Comparison of ENCODE assay signal across 17 mouse cellular contexts in the genomic region with DNA sequence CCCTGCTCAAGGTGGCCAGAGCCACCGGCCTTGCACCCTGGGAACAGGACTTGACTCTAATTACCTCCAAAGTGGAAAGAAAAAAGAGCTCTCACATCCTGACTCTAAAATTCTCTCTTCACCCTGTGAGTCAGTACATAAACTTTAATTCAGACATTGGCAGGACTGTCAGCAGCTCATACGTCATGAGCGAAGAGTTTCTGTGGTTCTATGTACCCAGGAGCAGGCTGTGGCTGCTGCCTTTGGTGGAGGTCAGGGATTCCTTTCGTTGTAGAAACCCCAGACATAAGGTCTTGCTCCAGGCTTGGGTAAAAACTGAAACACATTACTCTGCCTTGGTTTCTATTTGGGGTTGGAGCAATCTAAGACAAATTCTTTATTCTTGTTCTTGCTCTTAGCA.
DNase-seq lines count a peak whose midpoint lies in the region.
"Had no signal": no experiment of that assay in that cellular context is flagged by ENCODE, and none has a peak within 500 bp of the region (broad histone marks: within the 10 kb centered on the region; RNA-seq: fewer than 3 reads in every experiment).

No protein-coding gene starts in this region.

- peak; percentile 32 for DNase-seq in embryo, embryonic 11 days
- DNase-seq in embryo, embryonic 9.5 days (ENCODE audit: extremely low spot score), result no peak
- DNase-seq in 3T3-L1 (ENCODE audit: low read depth, low spot score), result peak; percentile 89
- peak; percentile 68 for DNase-seq in NIH3T3 (ENCODE audit: low read depth)
- no peak for DNase-seq in cerebellum, postnatal 4 days (ENCODE audit: low spot score in 2 of 2)
- no peak for DNase-seq in right cerebral cortex, postnatal 25 days
- DNase-seq: adrenal gland, adult 2 months; adrenal gland, postnatal 10 days; adrenal gland, postnatal 25 days; B cell, adult 2 months; cerebellum, adult 11 months; cerebellum, adult 18-20 months; cerebellum, adult 8-10 months; cerebellum, adult 9-11 months; cerebellum, postnatal 14 days; cerebellum, postnatal 36 days; forebrain, postnatal 0 days had no signal

Comparison
In these comparisons a context has a peak if more than half of its experiments do, and no peak if none do; other contexts are left out.
1. DNase-seq: peak in embryo, embryonic 11 days (single experiment), 3T3-L1 (single experiment) and NIH3T3 (single experiment); none in embryo, embryonic 9.5 days (single experiment), cerebellum, postnatal 4 days (0 of 2) and right cerebral cortex, postnatal 25 days (single experiment).